Mouse (Mus musculus) T-helper 2 cell (primary cell): ENCODE measurements around the gene Olfr1437.
"Not testable (repeated sequence)": the region's sequence is repeated elsewhere in the genome, so short reads cannot be mapped to it uniquely, and the experiment has no call there.

Experiments used
- in situ Hi-C: fragments of 300-600 bp; cut with MboI, MseI; formaldehyde crosslinking; loops from one replicate; pipeline ENCODE4 v1.15.1; 2025; ENCODE audit warnings: high pct_unique_total_duplicates

The Olfr1437 gene

GRCm38 (mm10) chr19:12325001-12325400 lies at the start of gene Olfr1437:
TSS of gene Olfr1437 (minus strand) at chr19:12325101.
- in situ Hi-C loops: no loop called here

- in situ Hi-C loops: no loop called here
Observed at GRCm38 (mm10) chr19:12374465-12375025, 49.6 kb upstream of the Olfr1437 start.

GRCm38 (mm10) chr19:12373004-12373403 lies 48.1 kb upstream of the Olfr1437 start:
- in situ Hi-C loops: no loop called here

- in situ Hi-C loops: loop anchor here (5.0 kb wide), 1 partner anchor 49 kb away; no protein-coding TSS in a partner anchor
Observed at GRCm38 (mm10) chr19:12335810-12336209, 10.9 kb upstream of the Olfr1437 start, which contains the start of gene Olfr1438-ps1. TSS of gene Olfr1438-ps1 (minus strand) at chr19:12335910.

GRCm38 (mm10) chr19:12299030-12299429 lies 25.9 kb downstream of the Olfr1437 start, which contains the start of gene Olfr1436:
TSS of gene Olfr1436 (minus strand) at chr19:12299130.
- in situ Hi-C loops: not testable (repeated sequence)

GRCm38 (mm10) chr19:12292979-12293378 lies 31.9 kb downstream of the Olfr1437 start:
- in situ Hi-C loops: no loop called here

- in situ Hi-C loops: no loop called here
Observed at GRCm38 (mm10) chr19:12279554-12279953, 45.3 kb downstream of the Olfr1437 start, which contains the start of gene Olfr1434. TSS of gene Olfr1434 (plus strand) at chr19:12279854.
